Mouse (Mus musculus) thymus, postnatal 4 days (tissue): ENCODE results near the gene Baz1b.

Experiments
- DNase-seq: peaks from one replicate; pipeline ENCODE4 v3.0.0; 2021

Baz1b gene

DNA sequence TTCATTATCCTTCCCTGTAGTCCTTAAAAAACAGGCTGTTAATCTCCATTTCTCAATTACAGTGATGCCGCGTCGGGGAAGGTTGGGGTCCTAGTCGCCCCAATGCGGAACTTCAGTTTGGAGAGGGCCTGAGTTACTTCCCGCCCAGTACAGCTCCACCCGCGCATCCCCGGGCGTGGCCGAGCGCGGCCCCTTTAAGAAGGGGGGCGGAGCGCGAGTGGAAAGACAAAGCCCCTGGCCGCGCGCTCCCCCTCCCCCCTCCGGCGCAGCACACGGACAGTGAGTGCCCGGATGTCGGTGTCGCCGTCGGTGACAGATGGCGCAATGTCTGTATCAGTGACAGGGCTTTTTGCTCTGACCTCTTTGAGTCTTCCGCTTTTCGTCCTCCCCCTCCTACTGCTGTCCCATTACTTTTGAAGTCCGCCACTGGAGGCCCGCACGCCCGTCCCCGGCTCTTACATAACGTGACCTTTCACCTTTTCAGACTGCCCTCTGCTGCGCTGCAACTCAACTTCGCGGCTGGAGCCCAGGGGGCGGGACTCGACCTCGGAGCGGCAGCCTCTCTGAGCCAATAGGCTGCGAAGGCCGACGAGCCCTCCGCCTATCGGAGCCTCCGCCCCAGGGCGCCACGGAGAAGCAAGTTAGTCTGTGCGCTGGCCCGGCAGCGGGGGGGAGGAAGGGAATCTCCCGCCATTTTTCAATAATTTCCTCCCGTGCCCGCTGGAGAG is at the start of gene Baz1b:
TSS of gene Baz1b (plus strand) at position 644 of the 728 bp plus-strand sequence.
- DNase-seq = peak; percentile 97

DNA sequence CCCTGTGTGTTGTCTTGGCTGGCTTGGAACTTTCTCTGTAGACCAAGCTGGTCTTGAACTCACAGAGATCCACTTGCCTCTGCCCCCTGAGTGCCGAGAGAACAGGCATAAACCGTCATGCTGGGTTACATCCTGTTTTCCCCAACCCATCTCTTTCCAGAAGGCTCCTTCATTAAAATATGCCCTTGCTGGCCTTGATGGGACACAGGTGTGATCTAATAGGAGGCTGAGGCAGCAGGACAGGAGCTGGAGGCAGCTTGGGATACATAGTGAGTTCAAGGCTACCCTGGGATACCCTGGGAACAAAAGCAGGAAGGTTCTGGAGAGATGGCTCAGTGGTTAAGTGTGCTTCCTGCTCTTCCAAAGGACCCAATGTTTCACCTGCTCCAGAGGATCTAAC is 47.2 kb upstream of the Baz1b start:
- no peak for DNase-seq

DNA sequence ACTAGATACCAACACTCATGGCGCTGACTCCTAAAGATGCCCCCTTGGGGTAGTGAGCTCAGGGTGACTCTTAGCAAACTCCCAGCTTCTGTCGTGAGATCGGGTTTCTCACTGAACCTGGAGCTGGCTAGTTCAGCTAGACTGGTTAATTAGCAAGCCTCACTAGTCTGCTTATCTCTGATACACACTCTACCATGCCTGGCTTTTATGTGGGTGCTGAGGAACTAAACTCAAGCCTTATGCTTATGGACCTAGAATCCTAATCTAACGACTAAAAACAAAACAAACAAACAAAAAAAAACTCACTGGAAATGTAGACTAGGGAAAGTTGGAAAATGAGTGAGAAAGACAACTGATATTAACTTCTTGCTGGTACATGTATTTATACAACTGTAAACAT is 42.6 kb upstream of the Baz1b start:
- DNase-seq = no peak

DNA sequence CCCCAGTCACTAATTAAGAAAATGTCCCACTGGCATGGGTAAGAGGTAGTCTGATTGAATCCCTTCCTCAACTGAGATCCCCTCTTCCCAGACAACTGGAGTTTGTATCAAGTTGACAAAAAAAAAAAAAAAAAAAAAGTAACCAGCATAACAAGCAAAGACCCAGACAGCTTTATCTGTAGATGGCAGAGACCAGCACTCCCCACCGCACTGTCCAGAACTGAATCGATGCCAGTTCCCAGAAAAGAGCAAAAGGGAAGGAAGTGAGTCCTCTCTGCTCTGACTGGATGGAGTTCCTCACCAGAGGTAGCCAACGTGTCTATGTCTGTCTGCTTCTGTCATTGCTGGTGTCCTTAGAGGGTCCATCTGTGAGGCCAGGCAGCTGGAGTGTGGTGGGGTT is 41.5 kb upstream of the Baz1b start:
- DNase-seq = no peak

DNA sequence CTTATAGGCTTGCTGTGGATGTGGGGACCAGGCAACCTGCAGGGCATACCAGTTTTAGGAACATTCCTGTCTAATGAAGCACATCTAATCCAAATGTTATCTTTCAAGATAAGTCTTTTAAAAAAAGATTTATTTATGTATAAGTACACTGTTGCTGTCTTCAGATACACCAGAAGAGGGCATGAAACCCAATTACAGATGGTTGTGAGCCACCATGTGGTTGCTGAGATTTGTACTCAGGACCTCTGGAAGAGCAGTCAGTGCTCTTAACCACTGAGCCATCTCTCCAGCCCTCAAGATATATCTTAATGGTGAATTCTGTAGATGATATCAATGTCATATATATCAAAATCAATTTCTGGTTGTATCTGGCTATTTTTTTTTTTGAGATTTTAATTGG is 41.1 kb upstream of the Baz1b start:
- no peak for DNase-seq

DNA sequence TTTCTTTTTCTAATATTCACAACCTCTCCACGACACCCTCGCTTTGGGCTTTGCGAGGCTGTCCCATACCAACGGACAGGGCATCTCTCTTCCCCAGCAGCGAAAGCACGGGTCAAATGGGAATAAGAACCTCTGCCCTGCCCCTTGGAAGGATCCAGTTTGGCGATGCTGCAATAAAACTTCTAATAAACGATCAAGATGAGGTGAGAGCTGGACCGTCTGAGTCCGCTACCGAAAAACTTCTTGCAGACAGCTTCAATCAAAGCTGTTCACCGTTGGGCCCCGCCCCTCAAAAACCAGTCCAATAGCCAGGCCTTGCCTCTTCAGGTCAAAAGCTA is 38.4 kb upstream of the Baz1b start:
- DNase-seq = no peak

DNA sequence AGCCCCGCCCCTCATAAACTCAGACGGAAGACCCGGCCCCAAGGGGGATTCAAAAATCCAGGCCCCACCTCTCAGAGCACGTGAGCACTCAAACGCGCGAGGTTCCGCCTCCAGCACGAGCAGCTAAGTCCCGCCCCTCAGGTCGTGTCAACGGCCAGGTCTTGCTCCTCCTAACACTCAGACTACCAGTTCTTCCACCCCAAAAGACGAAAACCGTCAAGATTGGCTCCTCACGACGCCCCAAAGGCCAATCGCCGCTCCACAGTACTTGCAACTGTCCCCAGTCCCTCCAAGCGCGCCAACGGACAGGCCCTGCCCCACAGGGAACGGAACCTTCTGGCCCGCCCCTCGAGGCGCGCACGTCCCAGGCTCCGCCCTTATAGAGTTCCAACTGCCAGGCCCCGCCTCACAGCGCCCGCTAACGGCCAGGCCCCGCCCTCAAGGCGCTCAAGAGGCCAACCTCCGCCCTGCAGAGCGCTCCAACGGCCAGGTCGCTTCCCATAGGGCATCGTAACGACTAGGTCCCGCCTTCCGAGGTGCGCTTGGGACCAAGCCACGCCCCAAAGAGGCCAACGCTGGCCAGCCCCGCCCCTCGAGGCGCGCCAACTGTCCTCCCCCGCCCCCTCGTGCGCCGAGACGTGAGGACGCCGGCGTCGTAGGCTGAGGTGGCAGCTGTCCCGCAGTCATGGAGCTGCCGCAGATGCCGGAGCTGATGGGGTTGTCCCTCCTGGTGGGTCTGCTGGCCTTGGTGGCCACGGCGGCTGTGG is 37.8 kb upstream of the Baz1b start, which contains the start of gene Tbl2:
TSS of gene Tbl2 (plus strand) at position 605 of the 767 bp plus-strand sequence.
- DNase-seq = peak; percentile 99

DNA sequence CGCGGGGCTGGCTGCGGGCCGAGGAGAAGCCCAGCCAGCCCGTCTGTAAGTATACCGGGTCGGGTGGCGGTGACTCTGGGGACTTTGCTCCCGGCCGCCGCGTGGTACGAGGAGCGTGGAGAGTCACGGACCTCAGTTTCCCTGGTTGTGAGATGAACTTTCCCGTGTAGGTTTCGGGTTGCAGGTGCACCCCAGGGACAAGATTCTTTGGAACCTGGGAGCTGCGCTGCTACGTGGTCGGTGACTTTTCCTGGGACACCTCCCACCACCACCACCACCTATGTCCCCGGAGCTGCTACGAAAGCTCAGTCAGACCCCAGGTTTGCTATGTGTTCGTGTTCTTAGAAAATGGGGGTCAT is 37.3 kb upstream of the Baz1b start:
- no peak for DNase-seq

DNA sequence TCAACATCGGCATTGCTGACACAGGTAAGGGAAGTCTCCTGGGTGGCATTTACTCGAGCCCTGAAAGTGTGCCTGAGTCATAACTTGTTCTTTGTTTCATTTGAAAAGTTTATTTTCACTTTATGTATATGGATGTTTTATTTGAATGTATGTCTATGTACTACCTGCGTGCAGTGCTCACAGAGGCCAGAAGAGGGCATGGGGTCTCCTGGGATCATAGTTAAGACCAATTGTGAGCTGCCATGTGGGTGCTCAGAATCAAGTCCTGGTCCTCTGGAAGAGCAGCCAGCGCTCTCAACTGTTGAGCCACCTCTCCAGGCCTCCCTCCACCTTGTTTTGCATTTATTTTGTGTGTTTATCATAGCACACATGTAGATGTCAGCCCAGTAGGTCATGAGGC is 30.6 kb upstream of the Baz1b start:
- peak; percentile 47 for DNase-seq

DNA sequence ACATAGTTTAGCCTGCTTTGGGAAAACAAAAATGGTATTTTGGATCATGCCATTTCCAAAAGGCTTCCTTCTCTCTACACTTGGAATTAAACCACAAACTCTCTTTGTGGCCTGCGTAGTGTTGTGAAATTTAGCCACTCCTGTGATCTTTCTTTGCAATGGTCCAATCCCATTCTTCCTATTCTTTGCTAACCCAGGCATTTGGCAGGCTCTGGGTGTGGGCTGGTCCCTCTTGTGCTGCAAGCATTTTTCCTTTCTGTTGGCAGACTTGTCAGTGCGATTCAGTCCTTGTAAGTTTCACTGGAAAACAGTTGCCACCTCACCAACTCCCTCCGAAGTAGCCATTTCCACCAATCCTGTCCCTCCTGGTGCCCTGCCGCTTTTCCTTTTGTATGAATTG is 25.8 kb upstream of the Baz1b start:
- no peak for DNase-seq

DNA sequence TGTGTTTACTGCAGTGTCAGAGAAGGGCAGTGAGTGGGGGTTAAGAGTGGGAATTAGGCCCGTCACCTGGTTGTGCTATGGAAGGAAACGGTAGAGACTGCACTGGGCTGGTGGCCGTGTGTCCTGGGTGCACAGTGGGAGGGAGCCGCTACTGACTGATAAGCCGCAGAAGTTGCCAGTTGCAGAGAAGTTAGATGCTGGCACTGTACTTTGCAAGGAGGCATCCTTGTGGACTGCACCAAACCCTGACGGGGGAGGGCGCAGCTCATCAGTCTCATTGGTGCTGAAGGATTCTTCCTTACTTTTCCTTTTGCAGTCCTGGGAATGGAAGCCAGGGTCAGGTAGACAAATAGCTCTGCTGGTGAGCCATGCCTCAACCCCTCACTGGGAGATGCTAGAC is 25.4 kb upstream of the Baz1b start:
- no peak for DNase-seq

DNA sequence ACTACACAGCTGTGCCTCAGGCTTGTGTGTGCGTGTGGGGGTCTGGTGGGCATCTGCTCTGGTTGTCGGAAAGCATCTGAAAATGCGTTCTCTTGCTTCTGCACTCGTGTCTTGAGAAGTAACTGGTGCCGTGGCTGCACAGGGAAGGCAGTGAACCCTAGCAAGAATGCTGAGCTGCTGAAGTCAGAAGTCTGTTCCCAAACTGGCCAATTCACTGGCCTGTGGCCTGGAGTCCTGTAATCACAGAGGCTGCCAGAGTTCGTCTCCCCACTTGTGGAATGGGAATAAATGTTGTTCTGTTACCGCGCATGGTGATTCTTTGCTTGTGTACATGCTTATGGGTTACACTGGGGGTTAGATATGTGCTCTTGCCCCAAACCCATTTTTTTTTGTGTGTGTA is 24.7 kb upstream of the Baz1b start:
- no peak for DNase-seq

DNA sequence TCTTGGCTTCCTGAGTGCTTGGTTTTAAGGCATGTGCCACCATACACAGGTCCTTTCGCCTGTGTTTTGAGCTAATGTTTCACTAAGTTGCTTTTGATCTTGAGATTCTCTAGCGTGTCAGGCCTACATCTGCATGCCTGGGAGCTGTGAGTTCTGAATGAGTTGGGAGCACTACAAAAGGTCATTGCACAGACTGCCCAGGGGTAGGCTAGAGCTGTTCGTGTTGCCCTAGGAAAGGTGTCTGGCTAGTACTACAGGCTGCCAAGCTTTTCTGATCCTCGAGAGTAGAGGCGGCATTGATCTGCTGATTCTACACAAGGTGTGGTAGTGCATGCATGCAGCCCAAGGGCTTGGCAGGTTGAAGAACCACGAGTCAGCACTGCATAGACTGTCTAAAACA is 24.2 kb upstream of the Baz1b start:
- no peak for DNase-seq

DNA sequence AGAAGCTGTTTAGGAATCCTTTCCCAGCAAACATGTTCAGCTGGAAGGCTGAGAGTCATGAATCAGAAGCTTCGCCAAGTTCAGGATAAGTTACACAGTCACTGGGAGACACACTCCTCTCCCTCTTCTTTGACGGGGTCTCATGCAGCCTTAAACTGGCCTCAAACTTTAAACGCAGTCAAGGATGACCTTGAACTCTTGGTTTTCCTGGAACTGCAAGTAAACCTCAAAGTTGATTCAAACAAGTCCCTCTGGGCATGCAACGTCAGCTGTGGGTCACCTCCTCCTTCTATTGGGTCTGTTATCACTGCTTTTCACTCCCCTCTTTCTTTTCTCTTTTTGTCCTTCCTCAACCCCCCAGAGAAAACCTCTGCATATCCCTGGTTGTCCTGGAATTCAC is 20.2 kb upstream of the Baz1b start:
- no peak for DNase-seq

DNA sequence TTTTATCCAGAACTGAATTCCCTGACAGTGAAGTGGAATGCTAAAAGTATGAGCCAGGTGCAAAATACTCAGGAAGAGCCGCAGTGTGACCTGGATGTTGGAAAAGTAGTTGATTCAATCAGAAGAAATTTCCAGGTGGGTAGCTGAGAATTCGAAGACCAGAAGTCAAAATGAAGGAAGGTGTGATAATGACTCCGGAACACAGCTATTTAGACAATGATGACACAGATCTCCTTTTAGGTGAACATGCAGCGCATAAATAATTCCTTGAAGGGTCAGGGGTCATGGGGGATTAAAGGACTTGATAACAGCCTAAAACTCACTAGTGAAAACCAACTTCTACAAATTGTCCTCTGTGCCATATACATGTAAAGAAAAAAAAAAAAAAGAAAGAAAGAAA is 19.6 kb upstream of the Baz1b start:
- no peak for DNase-seq

DNA sequence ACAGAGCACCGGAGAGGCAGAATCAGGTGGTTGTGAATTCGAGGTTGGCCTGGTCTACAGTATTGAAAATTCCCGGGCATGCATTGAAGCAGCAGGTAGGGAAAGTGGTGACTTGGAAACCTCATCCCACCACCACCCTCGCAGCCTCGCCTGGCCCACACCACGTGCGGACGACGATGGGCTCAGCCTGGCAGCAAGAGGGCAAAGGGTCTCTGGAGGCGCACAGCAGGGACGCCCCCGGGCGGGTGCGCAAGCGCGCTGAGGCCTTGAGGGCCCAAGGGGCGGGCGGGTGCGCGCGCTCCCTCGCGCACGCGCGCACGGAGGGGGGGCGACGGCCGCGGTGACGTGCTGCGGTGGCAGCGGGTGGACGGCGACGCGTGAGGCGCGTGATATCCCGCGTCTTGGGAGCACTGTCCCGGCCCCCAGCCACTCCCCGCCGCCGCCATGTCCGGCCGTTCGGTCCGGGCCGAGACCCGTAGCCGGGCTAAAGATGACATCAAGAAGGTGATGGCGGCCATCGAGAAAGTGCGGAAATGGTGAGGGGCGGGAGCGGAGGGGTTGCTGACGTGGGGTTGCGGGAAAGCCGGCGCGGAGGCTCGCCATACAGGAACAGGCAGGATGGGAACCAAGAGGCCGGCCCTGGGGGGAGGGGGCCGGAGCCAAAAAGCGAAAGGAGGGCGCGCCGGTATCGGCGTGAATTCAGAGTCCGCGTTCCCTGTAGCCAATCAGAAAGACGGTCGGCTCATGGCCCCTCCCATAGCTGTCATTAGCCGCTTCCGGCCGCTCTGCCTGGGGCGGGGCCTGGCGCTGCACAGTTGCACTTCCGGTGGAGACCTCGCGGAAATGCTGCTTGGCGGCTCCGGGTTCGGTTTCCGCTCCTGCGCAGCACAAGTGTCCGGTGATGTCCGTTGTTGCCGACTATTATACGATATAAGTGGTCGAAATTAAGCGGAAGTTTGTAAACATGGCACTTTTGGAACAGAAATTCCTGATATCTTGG is 18.7 kb upstream of the Baz1b start, which contains the start of gene Bcl7b:
TSS of gene Bcl7b (plus strand) at position 221 of the 1,000 bp plus-strand sequence.
- peak; percentile 95 for DNase-seq

DNA sequence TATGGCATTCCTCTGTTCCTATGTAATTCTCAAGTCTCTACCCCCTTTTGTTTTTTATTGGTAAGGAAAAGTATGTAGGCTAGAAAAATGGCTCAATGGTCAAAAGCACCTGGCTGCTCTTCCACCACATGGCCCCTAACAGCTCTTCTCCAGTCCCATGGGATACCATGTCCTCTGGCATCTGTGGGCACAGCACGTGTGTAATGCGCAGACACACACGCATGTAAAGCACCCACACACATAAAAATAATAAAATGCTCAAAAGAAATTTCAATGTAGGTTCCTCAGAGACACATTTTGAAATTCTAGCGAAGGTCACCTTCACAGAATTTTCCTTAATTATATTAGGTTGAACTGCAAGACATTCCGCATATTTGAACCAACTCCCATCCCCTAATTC is 17.6 kb upstream of the Baz1b start:
- DNase-seq = no peak

DNA sequence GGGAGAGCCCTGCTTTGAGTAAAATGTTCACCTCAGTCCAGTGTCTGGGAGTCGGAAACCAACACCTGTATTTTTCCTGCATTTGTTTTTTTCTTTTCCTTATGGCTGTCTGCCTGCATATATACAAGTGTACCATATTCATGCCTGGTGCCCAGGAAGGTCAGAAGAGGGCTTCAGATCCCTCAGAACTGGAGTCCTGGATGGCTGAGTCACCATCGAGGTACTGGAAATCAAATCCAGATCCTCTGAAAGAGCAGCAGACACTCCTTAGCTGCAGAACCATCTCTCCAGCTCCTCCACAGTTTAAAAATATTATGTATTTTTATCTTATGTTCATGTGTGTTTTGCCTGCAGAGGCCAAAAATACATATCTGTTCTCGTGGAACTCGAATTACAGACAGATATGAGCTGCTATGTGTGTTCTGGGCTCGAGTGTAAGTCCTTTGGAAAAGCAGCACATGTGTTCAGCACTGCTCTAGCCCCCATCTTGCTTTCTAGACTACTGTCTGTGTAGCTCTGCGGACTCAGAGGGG is 15.3 kb upstream of the Baz1b start:
- no peak for DNase-seq

DNA sequence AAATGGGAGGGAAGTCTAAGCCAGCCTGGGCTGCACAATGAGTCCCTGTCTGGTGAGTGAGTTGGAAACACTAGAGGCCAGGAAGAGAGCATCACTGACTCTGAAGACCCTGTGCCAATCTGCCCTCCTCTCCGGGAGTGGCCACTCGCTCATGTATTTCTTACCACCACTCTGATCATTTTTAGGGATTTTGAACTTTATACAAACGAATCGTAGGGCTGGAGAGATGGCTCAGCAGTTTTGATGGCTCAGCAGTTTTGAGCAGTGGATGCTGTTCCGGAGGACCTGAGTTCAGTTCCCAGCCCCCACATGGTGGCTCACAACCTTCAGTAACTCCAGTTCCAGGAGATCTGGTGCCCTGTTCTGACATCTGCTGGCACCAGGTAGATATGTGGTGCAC is 14.1 kb upstream of the Baz1b start:
- no peak for DNase-seq

DNA sequence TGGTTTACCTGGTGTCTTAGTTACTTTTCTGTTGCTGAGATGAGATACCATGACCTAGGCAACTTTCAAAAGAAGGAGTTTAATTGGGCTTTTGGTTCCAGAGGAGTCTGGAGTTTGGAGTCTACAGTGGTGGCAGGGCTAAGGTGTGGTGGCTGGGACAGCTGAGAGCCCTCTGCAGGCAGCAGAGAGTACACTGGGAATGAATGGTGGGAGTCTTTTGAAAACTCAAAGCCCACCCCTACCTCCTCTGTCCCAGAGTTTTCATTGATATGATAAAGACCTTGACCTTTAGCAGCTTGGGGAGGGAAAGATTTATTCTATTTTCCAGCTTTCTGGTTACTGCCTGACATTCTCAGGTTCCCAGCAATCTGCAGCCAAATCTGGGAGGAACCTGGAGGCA is 12.0 kb upstream of the Baz1b start:
- no peak for DNase-seq

DNA sequence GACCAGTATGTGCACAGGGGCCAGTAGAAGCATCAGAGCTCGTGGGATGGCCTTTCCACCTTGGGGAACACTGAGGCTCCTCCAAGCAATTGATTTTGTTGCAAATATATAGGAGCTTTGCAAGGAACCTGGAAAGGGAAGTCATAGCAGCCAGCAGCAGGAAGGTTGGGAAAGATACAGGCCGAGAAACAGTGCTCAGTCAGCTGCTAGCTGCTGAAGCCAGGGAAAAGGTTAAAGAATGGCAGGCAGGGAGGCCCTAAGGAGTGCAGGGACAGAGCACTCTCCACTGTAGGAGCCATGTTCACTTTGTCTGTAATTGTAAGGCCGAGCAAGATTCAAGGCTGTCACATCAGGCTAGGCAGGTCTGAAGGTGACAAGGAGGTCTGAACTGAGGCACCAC is 8.5 kb upstream of the Baz1b start:
- no peak for DNase-seq

DNA sequence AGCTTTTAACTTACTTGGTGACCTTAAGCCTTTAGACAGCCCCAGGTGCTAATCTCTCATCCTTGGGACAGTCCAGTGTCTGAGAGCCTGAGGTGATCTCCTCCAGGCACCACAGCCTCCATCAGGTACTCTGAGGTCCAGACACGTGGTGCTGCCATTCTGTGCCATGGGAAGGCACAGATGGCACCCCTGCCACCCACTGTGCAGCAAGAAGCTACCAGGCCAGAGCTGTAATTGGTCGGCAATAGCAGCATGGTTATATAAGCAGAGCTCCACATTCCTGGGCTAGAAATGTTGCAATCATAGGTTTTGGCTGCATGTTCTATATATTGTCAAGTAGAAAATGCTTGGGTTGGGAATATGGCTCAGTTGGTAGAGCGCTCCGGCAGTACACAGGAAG is 8.1 kb upstream of the Baz1b start:
- no peak for DNase-seq

DNA sequence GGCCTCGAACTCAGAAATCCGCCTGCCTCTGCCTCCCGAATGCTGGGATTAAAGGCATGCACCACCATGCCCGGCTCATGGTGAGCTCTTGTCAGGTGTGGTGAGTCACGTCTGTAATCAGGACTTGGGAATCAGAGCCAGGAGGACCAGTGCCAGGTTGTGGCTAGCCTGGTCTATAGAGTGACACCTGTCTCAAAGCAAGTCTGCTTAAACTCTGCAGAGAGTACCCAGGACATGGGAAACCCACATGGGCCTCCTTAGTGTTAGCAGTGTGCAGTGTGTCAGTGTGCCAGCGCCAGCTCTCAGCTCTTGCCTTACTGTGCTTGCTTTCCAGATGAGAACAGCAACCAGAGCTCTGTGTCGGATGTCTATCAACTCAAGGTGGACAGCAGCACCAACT is 7.4 kb upstream of the Baz1b start:
- no peak for DNase-seq
